Mouse (Mus musculus) testis, adult 2 months (tissue): ENCODE results near the gene Olfr1188.

ENCODE experiments used
- CTCF ChIP-seq: fragments of 200-500 bp; IDR thresholded peaks from 2 replicates; pipeline ENCODE4 v1.5.1; 2012; ENCODE audit warnings: low read depth, mild to moderate bottlenecking, inconsistent platforms, low read length, moderate library complexity; ENCODE audit not compliant: control insufficient read depth, insufficient read depth, insufficient replicate concordance
- POLR2A ChIP-seq: fragments of 200-500 bp; IDR thresholded peaks from 2 replicates; pipeline ENCODE4 v1.6.1; 2012; ENCODE audit warnings: low read depth, mild to moderate bottlenecking, inconsistent platforms, low read length, moderate library complexity; ENCODE audit not compliant: control insufficient read depth

GRCm38 (mm10) chr2:88586154-88586553 is 29.4 kb downstream of the Olfr1188 start, which contains the start of gene Olfr1189:
- no peak for TF ChIP-seq CTCF
- TF ChIP-seq POLR2A: no peak
